Mouse (Mus musculus) kidney, postnatal 36 days (tissue): Measurements from ENCODE around the gene Pcmt1.

Experiments used
- DNase-seq, 2 experiments: peaks; one replicate each; pipeline ENCODE4 v3.0.0; 2021 to 2022; ENCODE audit warnings: mixed read lengths in 2 of 2

Gene Pcmt1

GRCm38 (mm10) chr10:7680731-7681301 lies at the start of gene Pcmt1, which contains the start of gene Lats1:
Pcmt1 (minus strand) TSS chr10:7681136.
Lats1 (plus strand) TSS chr10:7681214.
- DNase-seq: peak; percentile 79 to 94

- no peak for DNase-seq
Observed at GRCm38 (mm10) chr10:7727011-7727410, 46.1 kb upstream of the Pcmt1 start.

- DNase-seq: peak in 1 of 2 experiments; percentile 9
Observed at GRCm38 (mm10) chr10:7726501-7726812, 45.5 kb upstream of the Pcmt1 start.

GRCm38 (mm10) chr10:7725751-7726500 lies 45.0 kb upstream of the Pcmt1 start, which contains the start of gene Katna1:
Katna1 (plus strand) TSS chr10:7726000.
- peak; percentile 95 to 98 for DNase-seq

- DNase-seq: no peak
Observed at GRCm38 (mm10) chr10:7715056-7715455, 34.1 kb upstream of the Pcmt1 start.

- no peak for DNase-seq
Observed at GRCm38 (mm10) chr10:7712506-7712905, 31.6 kb upstream of the Pcmt1 start.

GRCm38 (mm10) chr10:7710121-7710520 lies 29.2 kb upstream of the Pcmt1 start:
- no peak for DNase-seq

GRCm38 (mm10) chr10:7702586-7702985 lies 21.6 kb upstream of the Pcmt1 start:
- no peak for DNase-seq

- DNase-seq: no peak
Observed at GRCm38 (mm10) chr10:7700120-7700519, 19.2 kb upstream of the Pcmt1 start.

- DNase-seq: peak in 1 of 2 experiments; percentile 18
Observed at GRCm38 (mm10) chr10:7695286-7695685, 14.3 kb upstream of the Pcmt1 start.

- DNase-seq: no peak
Observed at GRCm38 (mm10) chr10:7686902-7687301, 6.0 kb upstream of the Pcmt1 start.

GRCm38 (mm10) chr10:7682249-7682648 lies 1.3 kb upstream of the Pcmt1 start:
- no peak for DNase-seq

- peak; percentile 78 to 85 for DNase-seq
Observed at GRCm38 (mm10) chr10:7681343-7682025, 548 bp upstream of the Pcmt1 start.

GRCm38 (mm10) chr10:7673673-7674072 lies 7.3 kb downstream of the Pcmt1 start:
- peak; percentile 26 to 56 for DNase-seq

- DNase-seq: peak; percentile 94 to 96
Observed at GRCm38 (mm10) chr10:7667342-7667802, 13.6 kb downstream of the Pcmt1 start, which contains the start of gene Nup43. Nup43 (plus strand) TSS chr10:7667503.

GRCm38 (mm10) chr10:7664889-7665288 lies 16.0 kb downstream of the Pcmt1 start:
- DNase-seq: no peak

GRCm38 (mm10) chr10:7664027-7664526 lies 16.9 kb downstream of the Pcmt1 start:
- DNase-seq: peak in 1 of 2 experiments; percentile 8

GRCm38 (mm10) chr10:7663159-7664026 lies 17.5 kb downstream of the Pcmt1 start:
- peak; percentile 89 to 96 for DNase-seq

- DNase-seq: peak in 1 of 2 experiments; percentile 13
Observed at GRCm38 (mm10) chr10:7662471-7663141, 18.3 kb downstream of the Pcmt1 start.

GRCm38 (mm10) chr10:7651057-7651456 lies 29.9 kb downstream of the Pcmt1 start:
- DNase-seq: no peak

- no peak for DNase-seq
Observed at GRCm38 (mm10) chr10:7649059-7649458, 31.9 kb downstream of the Pcmt1 start.

GRCm38 (mm10) chr10:7645911-7646310 lies 35.0 kb downstream of the Pcmt1 start:
- DNase-seq: no peak
